Mouse (Mus musculus) left cerebral cortex, adult 9 months (tissue): Measurements from ENCODE around the gene Zfp551.

ENCODE experiments used
- DNase-seq, 2 experiments: peaks; one replicate each; pipeline ENCODE4 v3.0.0; 2022; ENCODE audit warnings: low spot score in 2 of 2

Gene Zfp551

DNA sequence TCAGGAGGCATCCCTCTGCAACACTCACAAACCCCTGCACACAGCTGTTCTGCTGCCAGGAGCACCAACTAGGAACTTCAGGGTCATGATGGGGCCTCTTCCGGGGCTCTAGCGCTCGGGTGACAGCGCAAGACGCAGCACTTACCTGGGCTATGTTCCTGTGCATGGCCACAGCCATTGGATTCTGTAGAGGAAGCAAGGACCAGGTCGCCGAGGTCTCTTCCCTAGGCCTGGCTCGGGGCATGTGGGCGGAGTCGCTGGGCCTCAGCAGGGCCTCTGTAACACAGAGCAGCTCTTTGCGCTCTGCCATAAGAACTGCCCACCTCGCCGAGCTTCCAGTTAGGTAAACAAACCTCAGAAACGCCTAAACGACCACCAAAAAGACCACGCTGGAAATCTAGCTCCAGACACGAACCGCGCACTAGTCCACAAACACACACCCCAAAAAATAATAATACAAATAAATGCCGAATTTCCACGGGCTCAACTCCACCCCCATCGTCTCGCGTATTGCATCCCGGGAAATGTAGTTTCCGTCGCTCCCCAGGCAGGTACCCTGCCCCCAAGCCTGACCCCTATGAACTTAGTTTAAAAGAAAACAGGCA lies at the start of gene Zfp551:
Gene Zfp551, minus strand, starts transcription at position 507 of the 605 bp plus-strand sequence.
- peak; percentile 10 to 67 for DNase-seq

DNA sequence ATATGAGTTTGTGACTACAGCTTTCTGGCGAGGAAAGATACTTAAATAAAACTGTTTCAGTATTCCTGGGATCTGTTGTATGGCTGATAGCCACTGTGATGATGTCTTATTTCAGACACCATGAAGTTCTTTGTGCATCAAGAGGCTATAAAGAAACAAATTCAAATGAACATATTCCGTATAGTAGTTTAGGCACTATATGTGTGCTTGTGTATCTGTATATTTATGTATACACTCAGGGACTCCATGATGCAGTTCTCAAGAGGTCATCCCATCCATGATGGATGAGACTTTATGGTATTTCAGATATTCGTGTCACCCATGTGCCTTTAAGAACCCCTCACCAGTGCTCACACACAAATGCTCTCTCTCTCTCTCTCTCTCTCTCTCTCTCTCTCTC lies 304 bp upstream of the Zfp551 start:
- no peak for DNase-seq

DNA sequence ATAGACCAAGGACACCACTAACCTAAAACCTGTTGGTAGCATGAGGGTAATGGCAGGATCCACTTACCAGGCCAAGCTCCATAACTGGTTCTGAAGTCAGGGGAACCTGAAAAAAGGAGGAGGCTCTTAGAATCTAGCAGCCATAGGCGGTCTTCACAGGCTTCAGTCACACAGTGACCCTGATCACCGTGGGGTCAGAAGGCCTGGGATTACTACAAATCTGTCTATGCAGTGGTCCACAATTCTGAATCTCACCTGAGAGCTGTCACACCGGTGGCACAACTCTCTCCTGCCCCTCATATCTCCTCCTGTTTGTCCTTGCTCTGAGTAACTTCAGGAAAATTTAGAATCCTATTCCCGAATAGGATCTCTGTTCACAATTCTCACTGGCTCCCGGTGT lies 810 bp downstream of the Zfp551 start:
- DNase-seq: peak in 1 of 2 experiments; percentile 3

DNA sequence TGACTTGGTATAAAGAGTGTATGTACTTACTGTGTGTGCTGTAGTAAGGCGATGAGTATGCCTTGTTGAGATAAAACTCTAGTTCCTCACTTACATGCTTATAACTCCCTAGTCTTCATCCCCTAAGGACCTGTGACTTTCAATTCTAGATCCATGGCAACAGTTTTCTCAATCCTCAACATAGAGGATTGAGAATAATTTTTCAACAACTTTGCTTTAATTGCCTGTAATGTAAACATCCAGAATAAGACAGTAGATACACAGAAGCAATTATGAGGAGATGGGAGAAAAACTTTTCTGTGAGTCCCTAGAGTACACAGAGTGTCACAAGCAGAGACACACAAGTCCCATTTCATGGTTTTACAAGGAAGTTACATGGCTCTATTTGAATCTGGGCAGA lies 53.4 kb downstream of the Zfp551 start, which contains the start of gene Vmn1r84:
Gene Vmn1r84, minus strand, starts transcription at position 101 of the 400 bp plus-strand sequence.
- DNase-seq: no peak
